Mouse (Mus musculus) lung, embryonic 14.5 days (tissue): Measurements from ENCODE around the gene Tmem164. TPM values are rescaled to one million over a fixed set of nuclear protein-coding genes. Genes with fewer than 3 reads are reported as not detected.

ENCODE experiments used
- ATAC-seq: fragments of 200-750 bp; cut with Nextera tagmentation; 2 replicates; pipeline ENCODE4 v1.8.0; 2017; ENCODE audit warnings: mild to moderate bottlenecking, moderate TSS enrichment, moderate library complexity; ENCODE audit not compliant: insufficient read depth
- DNase-seq: peaks from one replicate; pipeline ENCODE4 v3.0.0-alpha.2; 2015
- H3K27ac ChIP-seq: fragments of 300-500 bp; sonication (generic); 2 replicates; pipeline ENCODE4 v1.5.1; 2014; ENCODE audit warnings: low read depth, mild to moderate bottlenecking, moderate library complexity
- H3K27me3 ChIP-seq: fragments of 300-500 bp; sonication (generic); 2 replicates; pipeline ENCODE4 v1.6.1; 2014; ENCODE audit warnings: low read length, control low read depth; ENCODE audit not compliant: insufficient read depth
- H3K36me3 ChIP-seq: fragments of 300-500 bp; sonication (generic); 2 replicates; pipeline ENCODE4 v1.6.1; 2014; ENCODE audit warnings: control low read depth; ENCODE audit not compliant: insufficient read depth
- H3K4me1 ChIP-seq: fragments of 300-500 bp; sonication (generic); 2 replicates; pipeline ENCODE4 v1.6.1; 2014; ENCODE audit warnings: antibody characterized with exemption, control low read depth; ENCODE audit not compliant: insufficient read depth
- H3K4me2 ChIP-seq: fragments of 300-500 bp; sonication (generic); 2 replicates; pipeline ENCODE4 v1.6.1; 2014; ENCODE audit warnings: mild to moderate bottlenecking
- H3K4me3 ChIP-seq: fragments of 300-500 bp; sonication (generic); 2 replicates; pipeline ENCODE4 v1.5.1; 2014; ENCODE audit warnings: low read depth, low read length
- H3K9ac ChIP-seq: fragments of 300-500 bp; sonication (generic); 2 replicates; pipeline ENCODE4 v1.6.1; 2014
- H3K9me3 ChIP-seq: fragments of 300-500 bp; sonication (generic); 2 replicates; pipeline ENCODE4 v1.6.1; 2016; ENCODE audit warnings: low read depth, low read length, control low read depth
- CTCF ChIP-seq: IDR thresholded peaks from 2 replicates; pipeline ENCODE4 v1.5.1; 2016; ENCODE audit warnings: antibody characterized with exemption, low read depth
- WGBS: fragments of 180-500 bp; shearing (Covaris S2); extraction: QIAGEN DNeasy Blood & Tissue Kit; methylation state at CpG from one replicate; pipeline ENCODE4 v1.1.7; 2014; 5-methylcytosine and 5-hydroxymethylcytosine counted together
- polyA plus RNA-seq: library from polyadenylated mRNA; unstranded; fragments of >200 nt; fragmentation: Nextera tagmentation; extraction: Ambion mirVana; gene quantifications from 2 replicates; pipeline ENCODE4 v1.2.1, GENCODE M21; 2014

Gene Tmem164
- polyA plus RNA-seq, 1 experiment from 2014 or later = 42.0 TPM

GRCm38 (mm10) chrX:142698212-142698611 is 17.0 kb downstream of the Tmem164 start:
- WGBS = 67% methylated on average over 7 of the region's 7 CpGs
- Histone ChIP-seq H3K4me3 (no peak overlapping the region), H3K36me3 (peaks cover 24% of the 10 kb centered on the region; the same call in 1 of the 2 replicates), H3K27me3 (no peaks in the 10 kb centered on the region), H3K9ac (no peak overlapping the region), H3K27ac (no peak overlapping the region), H3K9me3 (no peaks in the 10 kb centered on the region), H3K4me1 (no peaks in the 10 kb centered on the region), H3K4me2 (no peak overlapping the region)
- TF ChIP-seq CTCF = no peak
- DNase-seq (no peak), ATAC-seq (no peak)

- ATAC-seq (peak; percentile 52; the same call in 1 of the 2 replicates), DNase-seq (no peak)
- WGBS = 65% methylated on average over 5 of the region's 5 CpGs
- TF ChIP-seq CTCF = no peak
- peak overlapping the region; percentile 59 for H3K27ac ChIP-seq
- no peak overlapping the region for H3K4me3 ChIP-seq
- no peak overlapping the region for H3K4me2 ChIP-seq
- no peaks in the 10 kb centered on the region for H3K27me3 ChIP-seq
- peaks cover 9% of the 10 kb centered on the region; the same call in 1 of the 2 replicates for H3K36me3 ChIP-seq
- H3K9ac ChIP-seq = no peak overlapping the region
- H3K9me3 ChIP-seq = no peaks in the 10 kb centered on the region
- no peaks in the 10 kb centered on the region for H3K4me1 ChIP-seq
Observed at GRCm38 (mm10) chrX:142702094-142702493, 20.9 kb downstream of the Tmem164 start.

- DNase-seq (peak; percentile 72), ATAC-seq (peak; percentile 68; the same call in 1 of the 2 replicates)
- TF ChIP-seq CTCF = no peak
- WGBS = 25% methylated on average over 3 of the region's 3 CpGs
- Histone ChIP-seq H3K27me3 (no peaks in the 10 kb centered on the region), H3K4me2 (no peak overlapping the region), H3K9me3 (no peaks in the 10 kb centered on the region), H3K4me1 (no peaks in the 10 kb centered on the region), H3K4me3 (no peak overlapping the region), H3K36me3 (peaks cover 7% of the 10 kb centered on the region; the same call in 1 of the 2 replicates), H3K27ac (peak overlapping the region; percentile 59), H3K9ac (no peak overlapping the region)
Observed at GRCm38 (mm10) chrX:142702566-142702965, 21.4 kb downstream of the Tmem164 start.

GRCm38 (mm10) chrX:142703953-142704352 is 22.7 kb downstream of the Tmem164 start:
- Histone ChIP-seq H3K4me3 (no peak overlapping the region), H3K36me3 (peaks cover 5% of the 10 kb centered on the region; the same call in 1 of the 2 replicates), H3K27me3 (no peaks in the 10 kb centered on the region), H3K9ac (no peak overlapping the region), H3K4me2 (no peak overlapping the region), H3K27ac (no peak overlapping the region), H3K4me1 (no peaks in the 10 kb centered on the region), H3K9me3 (no peaks in the 10 kb centered on the region)
- TF ChIP-seq CTCF = no peak
- ATAC-seq (no peak), DNase-seq (no peak)
- 67% methylated on average over 3 of the region's 3 CpGs for WGBS

- no peak for ATAC-seq
- no peaks in the 10 kb centered on the region for H3K27me3 ChIP-seq
- no peak overlapping the region for H3K9ac ChIP-seq
- no peaks in the 10 kb centered on the region for H3K9me3 ChIP-seq
- no peaks in the 10 kb centered on the region for H3K4me1 ChIP-seq
- no peak overlapping the region for H3K4me3 ChIP-seq
- no peak overlapping the region for H3K4me2 ChIP-seq
- TF ChIP-seq CTCF = no peak
- H3K36me3 ChIP-seq = no peaks in the 10 kb centered on the region
- DNase-seq = no peak
- no peak overlapping the region for H3K27ac ChIP-seq
Observed at GRCm38 (mm10) chrX:142708257-142708656, 27.1 kb downstream of the Tmem164 start.

- Histone ChIP-seq H3K36me3 (peaks cover 2% of the 10 kb centered on the region; the same call in 1 of the 2 replicates), H3K4me1 (no peaks in the 10 kb centered on the region), H3K4me2 (no peak overlapping the region), H3K27ac (no peak overlapping the region), H3K27me3 (no peaks in the 10 kb centered on the region), H3K9ac (no peak overlapping the region), H3K9me3 (no peaks in the 10 kb centered on the region), H3K4me3 (no peak overlapping the region)
- DNase-seq = no peak
- TF ChIP-seq CTCF = no peak
- 84% methylated on average over 3 of the region's 3 CpGs for WGBS
- ATAC-seq = no peak
Observed at GRCm38 (mm10) chrX:142716014-142716413, 34.8 kb downstream of the Tmem164 start.

GRCm38 (mm10) chrX:142717958-142718478 is 36.8 kb downstream of the Tmem164 start:
- ATAC-seq (no peak), DNase-seq (no peak)
- Histone ChIP-seq H3K9ac (no peak overlapping the region), H3K4me3 (no peak overlapping the region), H3K27ac (no peak overlapping the region), H3K27me3 (no peaks in the 10 kb centered on the region), H3K4me1 (no peaks in the 10 kb centered on the region), H3K9me3 (no peaks in the 10 kb centered on the region), H3K4me2 (no peak overlapping the region), H3K36me3 (peaks cover 3% of the 10 kb centered on the region; the same call in 1 of the 2 replicates)
- WGBS = 75% methylated on average over 9 of the region's 9 CpGs
- no peak for TF ChIP-seq CTCF

- no peaks in the 10 kb centered on the region for H3K9me3 ChIP-seq
- WGBS = 79% methylated on average over 4 of the region's 4 CpGs
- ATAC-seq (no peak), DNase-seq (no peak)
- TF ChIP-seq CTCF = no peak
- H3K9ac ChIP-seq = no peak overlapping the region
- H3K4me2 ChIP-seq = no peak overlapping the region
- H3K36me3 ChIP-seq = peaks cover 3% of the 10 kb centered on the region; the same call in 1 of the 2 replicates
- no peak overlapping the region for H3K27ac ChIP-seq
- H3K27me3 ChIP-seq = no peaks in the 10 kb centered on the region
- no peak overlapping the region for H3K4me3 ChIP-seq
- H3K4me1 ChIP-seq = no peaks in the 10 kb centered on the region
Observed at GRCm38 (mm10) chrX:142718759-142719158, 37.6 kb downstream of the Tmem164 start.
